Mouse (Mus musculus): ENCODE results near the gene Proser1. TPM values are rescaled to one million over a fixed set of nuclear protein-coding genes. Genes with fewer than 3 reads are reported as not detected.

Gene Proser1
- total and polyA plus RNA-seq, 3 experiments: 2.9 to 22.2 (median 3.9) TPM

DNA sequence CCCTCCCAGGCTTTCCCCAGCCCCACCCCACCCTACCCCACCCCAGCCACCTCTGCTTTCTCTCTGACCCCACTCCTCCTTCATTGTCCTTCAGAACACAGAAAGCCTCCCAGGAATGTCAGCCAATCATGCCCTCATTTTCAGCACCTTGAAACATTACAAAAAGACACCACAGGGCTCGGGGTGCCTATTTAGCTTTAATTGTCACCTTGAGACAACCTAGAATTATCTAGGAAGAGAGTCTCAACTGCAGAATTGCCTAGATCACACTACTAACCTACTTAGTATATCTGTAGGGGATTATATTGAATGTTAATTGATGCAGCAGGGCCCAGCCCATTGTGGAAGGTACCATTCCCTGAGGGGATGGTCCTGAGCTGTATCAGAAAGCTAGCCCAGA, 40.8 kb upstream of the Proser1 start:
- H3K27ac ChIP-seq (ENCODE audit: insufficient read depth, low read depth): no peak overlapping the region
- H3K4me1 ChIP-seq (ENCODE audit: control insufficient read depth in 1 of 2, insufficient read depth in 2 of 2): no peaks in the 10 kb centered on the region
- H3K79me2 ChIP-seq (replicated peaks; ENCODE audit: control insufficient read depth, extremely low read depth, insufficient read depth, poor library complexity, severe bottlenecking): no peaks in the 10 kb centered on the region
- in situ Hi-C loops (cut with MboI; ENCODE audit: low pct_ligation_motif_present, low pct_unique_long_range_greater_than_20kb, low sequenced_read_pairs) (no loop called here), dilution Hi-C loops (cut with MboI; ENCODE audit: extremely low pct_ligation_motif_present, extremely low pct_unique_long_range_greater_than_20kb, low sequenced_read_pairs) (no loop called here)
- no peak overlapping the region for H3K4me2 ChIP-seq (ENCODE audit: insufficient read depth, low read depth, poor library complexity, severe bottlenecking)
- H3K36me3 ChIP-seq (replicated peaks in 1 of 2; ENCODE audit: control insufficient read depth in 1 of 2, insufficient read depth in 1 of 2, low read length in 1 of 2): no peaks in the 10 kb centered on the region
- H3K27me3 ChIP-seq (replicated peaks): no peaks in the 10 kb centered on the region
- no peaks in the 10 kb centered on the region for H3K9me3 ChIP-seq (replicated peaks; ENCODE audit: low read length)
- H3K4me3 ChIP-seq (replicated peaks in 1 of 3; ENCODE audit: low read depth in 2 of 3, low read length in 2 of 3, poor library complexity in 1 of 3): no peak overlapping the region
- no peak overlapping the region for H3K9ac ChIP-seq (ENCODE audit: insufficient read depth, low read depth)
- TF ChIP-seq E2F4 (IDR thresholded peaks at IDR 0.05; ENCODE audit: insufficient replicate concordance, low read depth, low read length) (no peak), HCFC1 (IDR thresholded peaks at IDR 0.05; ENCODE audit: low read depth, low read length) (no peak), MAFK (IDR thresholded peaks at IDR 0.05; ENCODE audit: insufficient replicate concordance, low read length) (no peak), PAX5 (IDR thresholded peaks at IDR 0.05; ENCODE audit: low read length) (no peak), ETS1 (conservative IDR thresholded peaks at IDR 0.05; ENCODE audit: low read depth, low read length) (no peak), POLR2AphosphoS2 (IDR thresholded peaks at IDR 0.05; ENCODE audit: low read depth, low read length) (no peak), ZMIZ1 (IDR thresholded peaks at IDR 0.05; ENCODE audit: low read depth, low read length) (no peak), MAZ (IDR thresholded peaks at IDR 0.05; ENCODE audit: low read depth, low read length) (no peak)
- DNase-seq (ENCODE audit: extremely low read depth): no peak

DNA sequence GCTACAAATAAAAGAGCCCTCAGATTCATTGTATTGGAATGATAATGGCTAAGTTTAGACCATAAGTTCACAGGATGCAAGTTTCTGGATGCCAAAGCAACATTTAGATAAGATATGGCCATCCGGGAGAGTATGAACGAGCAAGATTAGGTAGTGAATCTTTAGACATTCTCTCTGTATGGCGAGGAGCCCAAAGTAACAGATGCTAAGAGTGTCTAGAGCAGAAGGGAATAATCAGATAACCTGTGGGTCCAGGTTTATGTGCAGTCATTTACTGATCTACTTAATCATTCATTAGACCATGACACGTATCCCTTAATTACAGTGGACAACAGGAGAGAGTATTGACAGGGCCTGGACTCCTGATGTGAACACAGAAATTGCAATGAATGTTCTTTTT, 39.9 kb upstream of the Proser1 start:
- in situ Hi-C loops (cut with MboI; ENCODE audit: low pct_ligation_motif_present, low pct_unique_long_range_greater_than_20kb, low sequenced_read_pairs): no loop called here
- Histone ChIP-seq H3K27me3 (replicated peaks) (no peaks in the 10 kb centered on the region), H3K4me2 (ENCODE audit: insufficient read depth, low read depth, poor library complexity, severe bottlenecking) (no peak overlapping the region), H3K4me3 (replicated peaks in 1 of 3; ENCODE audit: low read depth in 2 of 3, low read length in 2 of 3, poor library complexity in 1 of 3) (no peak overlapping the region), H3K9me3 (replicated peaks; ENCODE audit: low read length) (no peaks in the 10 kb centered on the region), H3K4me1 (ENCODE audit: control insufficient read depth in 1 of 2, insufficient read depth in 2 of 2) (no peaks in the 10 kb centered on the region), H3K27ac (ENCODE audit: insufficient read depth, low read depth) (no peak overlapping the region), H3K79me2 (replicated peaks; ENCODE audit: control insufficient read depth, extremely low read depth, insufficient read depth, poor library complexity, severe bottlenecking) (no peaks in the 10 kb centered on the region), H3K9ac (ENCODE audit: insufficient read depth, low read depth) (no peak overlapping the region), H3K36me3 (replicated peaks in 1 of 2; ENCODE audit: control insufficient read depth in 1 of 2, insufficient read depth in 1 of 2, low read length in 1 of 2) (no peaks in the 10 kb centered on the region)
- dilution Hi-C loops (cut with MboI; ENCODE audit: extremely low pct_ligation_motif_present, extremely low pct_unique_long_range_greater_than_20kb, low sequenced_read_pairs): no loop called here
- no peak for TF ChIP-seq HCFC1 (IDR thresholded peaks at IDR 0.05; ENCODE audit: low read depth, low read length)
- no peak for TF ChIP-seq ZKSCAN1 (IDR thresholded peaks at IDR 0.05; ENCODE audit: borderline replicate concordance, low read depth, low read length)
- no peak for TF ChIP-seq BHLHE40 (IDR thresholded peaks at IDR 0.05; ENCODE audit: low read depth, low read length)
- no peak for TF ChIP-seq UBTF (IDR thresholded peaks at IDR 0.05; ENCODE audit: low read depth, low read length)
- no peak for TF ChIP-seq E2F4 (IDR thresholded peaks at IDR 0.05; ENCODE audit: insufficient replicate concordance, low read depth, low read length)
- TF ChIP-seq RCOR1 (conservative IDR thresholded peaks at IDR 0.05; ENCODE audit: low read depth, low read length): no peak
- no peak for TF ChIP-seq MAZ (IDR thresholded peaks at IDR 0.05; ENCODE audit: low read depth, low read length)
- no peak for DNase-seq (ENCODE audit: extremely low read depth)

DNA sequence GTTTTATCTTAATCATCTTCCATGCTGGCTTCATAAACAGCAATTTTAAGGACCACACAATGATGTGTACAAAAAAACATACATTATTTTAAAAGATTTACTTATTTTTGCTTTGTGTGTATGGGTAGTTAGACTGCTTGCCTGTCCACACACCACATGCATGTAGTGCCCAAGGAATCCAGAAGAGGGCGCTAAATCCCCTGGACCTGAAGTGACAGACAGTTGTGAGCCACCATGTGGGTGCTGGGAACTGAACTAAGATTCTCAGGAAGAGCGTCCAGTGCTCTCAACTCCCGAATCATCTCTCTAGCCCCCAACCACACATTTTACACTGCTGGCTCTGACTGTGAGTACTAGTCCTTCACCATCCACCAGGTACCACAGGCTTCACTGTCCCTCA, 28.9 kb upstream of the Proser1 start:
- DNase-seq (ENCODE audit: extremely low read depth): no peak
- Histone ChIP-seq H3K79me2 (replicated peaks; ENCODE audit: control insufficient read depth, extremely low read depth, insufficient read depth, poor library complexity, severe bottlenecking) (no peaks in the 10 kb centered on the region), H3K9me3 (replicated peaks; ENCODE audit: low read length) (no peaks in the 10 kb centered on the region), H3K36me3 (replicated peaks in 1 of 2; ENCODE audit: control insufficient read depth in 1 of 2, insufficient read depth in 1 of 2, low read length in 1 of 2) (no peaks in the 10 kb centered on the region), H3K4me2 (ENCODE audit: insufficient read depth, low read depth, poor library complexity, severe bottlenecking) (no peak overlapping the region), H3K27ac (ENCODE audit: insufficient read depth, low read depth) (no peak overlapping the region), H3K4me1 (ENCODE audit: control insufficient read depth in 1 of 2, insufficient read depth in 2 of 2) (no peaks in the 10 kb centered on the region), H3K4me3 (replicated peaks in 1 of 3; ENCODE audit: low read depth in 2 of 3, low read length in 2 of 3, poor library complexity in 1 of 3) (no peak overlapping the region), H3K9ac (ENCODE audit: insufficient read depth, low read depth) (no peak overlapping the region), H3K27me3 (replicated peaks) (no peaks in the 10 kb centered on the region)
- dilution Hi-C loops (cut with MboI; ENCODE audit: extremely low pct_ligation_motif_present, extremely low pct_unique_long_range_greater_than_20kb, low sequenced_read_pairs): no loop called here
- in situ Hi-C loops (cut with MboI; ENCODE audit: low pct_ligation_motif_present, low pct_unique_long_range_greater_than_20kb, low sequenced_read_pairs): no loop called here
- TF ChIP-seq SMC3 (IDR thresholded peaks at IDR 0.05; ENCODE audit: low read depth, low read length): no peak
- TF ChIP-seq MEF2A (IDR thresholded peaks at IDR 0.05; ENCODE audit: borderline replicate concordance, low read depth, low read length): no peak
- 0 out of 4 replicates have a peak, but pooled peaks have one; percentile 1 to 23 for TF ChIP-seq CTCF (conservative IDR thresholded peaks at IDR 0.05 in 1 of 2, IDR thresholded peaks at IDR 0.05 in 1 of 2; ENCODE audit: low read depth in 2 of 2, low read length in 2 of 2)
